10 mouse cellular contexts compared by ENCODE assay signal in the genomic region with DNA sequence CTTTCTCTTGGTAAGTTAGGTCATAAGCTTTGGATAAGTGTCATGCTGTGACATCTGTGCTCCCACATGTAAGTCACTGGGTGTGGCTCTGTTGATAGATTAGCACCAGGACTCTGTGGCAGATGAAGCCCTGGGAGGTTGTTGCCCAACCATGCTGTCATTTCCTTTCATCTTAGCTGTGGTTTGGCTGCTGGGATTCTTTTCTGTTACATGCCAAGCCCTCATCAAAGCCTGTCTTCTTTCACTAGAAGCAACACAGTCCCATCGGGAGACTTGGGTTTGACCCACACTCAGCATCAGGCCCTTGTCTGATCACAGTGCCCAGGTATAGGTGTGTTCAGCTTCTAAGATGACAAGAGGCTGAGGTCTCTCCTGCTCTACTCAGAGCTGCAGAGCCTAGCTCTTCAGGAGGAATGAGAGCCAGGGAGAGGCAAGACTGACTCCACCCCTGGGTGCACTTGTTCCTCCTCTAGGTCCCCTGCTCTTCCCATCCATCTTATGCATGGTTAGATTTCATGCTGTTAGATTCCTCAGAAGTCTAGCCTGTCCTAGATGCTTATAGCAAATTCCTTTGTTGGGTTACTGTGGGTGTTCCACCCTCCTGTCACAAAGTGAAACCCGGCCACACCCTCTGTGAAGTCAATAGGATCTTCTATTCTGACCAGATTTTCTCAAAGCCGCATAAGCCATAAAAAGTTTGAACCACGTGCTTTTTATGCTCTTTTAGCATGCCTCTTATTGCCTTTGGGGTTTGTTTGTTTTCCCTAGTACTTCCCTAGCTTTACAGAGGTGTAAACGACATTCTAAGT. TPM values are rescaled to one million over a fixed set of nuclear protein-coding genes. Genes with fewer than 3 reads are reported as not detected.
DNase-seq lines count a peak whose midpoint lies in the region; ATAC-seq and TF ChIP-seq lines count a peak whose summit lies in the region.
"Had no signal": no experiment of that assay in that cellular context is flagged by ENCODE, and none has a peak within 500 bp of the region (broad histone marks: within the 10 kb centered on the region; RNA-seq: fewer than 3 reads in every experiment).

No protein-coding gene starts in this region.

- H3K4me1 ChIP-seq in kidney, embryonic 15.5 days, result no peaks in the 10 kb centered on the region
- H3K4me1 ChIP-seq in liver, embryonic 14.5 days (replicated peaks; ENCODE audit: control insufficient read depth in 2 of 2, insufficient read depth in 2 of 2, low read length in 1 of 2), result peaks cover 29 to 30% of the 10 kb centered on the region in 2 experiments
- H3K4me1 ChIP-seq in hindbrain, embryonic 13.5 days (replicated peaks), result no peaks in the 10 kb centered on the region
- H3K4me1 ChIP-seq: embryonic facial prominence, embryonic 13.5 days; limb, embryonic 13.5 days had no signal

- WGBS in kidney, embryonic 15.5 days, result 36% methylated on average over 5 of the region's 5 CpGs
- 47% methylated on average over 5 of the region's 5 CpGs for WGBS in liver, embryonic 14.5 days (ENCODE audit: insufficient replicate concordance)
- WGBS in hindbrain, embryonic 13.5 days, result 60% methylated on average over 5 of the region's 5 CpGs

- no peak overlapping the region for H3K9ac ChIP-seq in kidney, embryonic 15.5 days
- peak overlapping the region; percentile 68 for H3K9ac ChIP-seq in liver, embryonic 14.5 days (replicated peaks)
- no peak overlapping the region for H3K9ac ChIP-seq in hindbrain, embryonic 13.5 days
- H3K9ac ChIP-seq: embryonic facial prominence, embryonic 13.5 days; limb, embryonic 13.5 days had no signal

- no peak for DNase-seq in kidney, adult 11 months
- peak; percentile 66 for DNase-seq in c-Kit-positive CD71-positive TER-119-negative erythroid progenitor cells, embryonic 14.5 days (ENCODE audit: low read depth)
- DNase-seq in liver, embryonic 14.5 days (ENCODE audit: low read depth in 3 of 3, low spot score in 3 of 3), result peak; percentile 72 to 81 (median 75)
- DNase-seq in spleen, postnatal 36 days (ENCODE audit: low spot score in 2 of 2), result peak; percentile 6 to 46
- DNase-seq in layer of hippocampus, adult 9-10 months (ENCODE audit: low spot score), result no peak
- DNase-seq in adipocyte (ENCODE audit: low spot score), result no peak

- H3K36me3 ChIP-seq in kidney, embryonic 15.5 days, result no peaks in the 10 kb centered on the region
- H3K36me3 ChIP-seq in liver, embryonic 14.5 days (replicated peaks; ENCODE audit: control insufficient read depth, insufficient read depth, low read depth), result no peaks in the 10 kb centered on the region
- H3K36me3 ChIP-seq in hindbrain, embryonic 13.5 days, result no peaks in the 10 kb centered on the region
- H3K36me3 ChIP-seq: embryonic facial prominence, embryonic 13.5 days; limb, embryonic 13.5 days had no signal

- H3K27ac ChIP-seq in kidney, embryonic 15.5 days, result no peak overlapping the region
- peak overlapping the region; percentile 89 for H3K27ac ChIP-seq in liver, embryonic 14.5 days
- no peak overlapping the region for H3K27ac ChIP-seq in hindbrain, embryonic 13.5 days
- H3K27ac ChIP-seq: embryonic facial prominence, embryonic 13.5 days; limb, embryonic 13.5 days had no signal

- no peak for TF ChIP-seq CTCF in liver, embryonic 14.5 days (IDR thresholded peaks at IDR 0.05; ENCODE audit: low read depth)

- no peaks in the 10 kb centered on the region for H3K9me3 ChIP-seq in kidney, embryonic 15.5 days (replicated peaks)
- H3K9me3 ChIP-seq in liver, embryonic 14.5 days (ENCODE audit: control insufficient read depth, low read length), result no peaks in the 10 kb centered on the region
- H3K9me3 ChIP-seq in hindbrain, embryonic 13.5 days, result no peaks in the 10 kb centered on the region
- H3K9me3 ChIP-seq: embryonic facial prominence, embryonic 13.5 days; limb, embryonic 13.5 days had no signal

- H3K27me3 ChIP-seq in kidney, embryonic 15.5 days, result no peaks in the 10 kb centered on the region
- H3K27me3 ChIP-seq in liver, embryonic 14.5 days (ENCODE audit: control insufficient read depth, insufficient read depth, low read length), result no peaks in the 10 kb centered on the region
- 0 out of 2 replicates have a peak, but pooled peaks cover 9% of the 10 kb centered on the region for H3K27me3 ChIP-seq in hindbrain, embryonic 13.5 days
- H3K27me3 ChIP-seq: embryonic facial prominence, embryonic 13.5 days; limb, embryonic 13.5 days had no signal

- H3K4me3 ChIP-seq in kidney, embryonic 15.5 days (replicated peaks), result no peak overlapping the region
- peak overlapping the region; percentile 11 to 31; a peak in 1 of 4 replicates for H3K4me3 ChIP-seq in liver, embryonic 14.5 days (ENCODE audit: insufficient read depth in 1 of 2, low read depth in 2 of 2, low read length in 2 of 2)
- H3K4me3 ChIP-seq in hindbrain, embryonic 13.5 days, result no peak overlapping the region
- H3K4me3 ChIP-seq: embryonic facial prominence, embryonic 13.5 days; limb, embryonic 13.5 days had no signal

- no peak overlapping the region for H3K4me2 ChIP-seq in kidney, embryonic 15.5 days
- peak overlapping the region; percentile 74 for H3K4me2 ChIP-seq in liver, embryonic 14.5 days (ENCODE audit: low read depth)
- no peak overlapping the region for H3K4me2 ChIP-seq in hindbrain, embryonic 13.5 days
- H3K4me2 ChIP-seq: embryonic facial prominence, embryonic 13.5 days; limb, embryonic 13.5 days had no signal

- peak; percentile 73 for TF ChIP-seq EP300 in liver, embryonic 14.5 days (IDR thresholded peaks at IDR 0.05; ENCODE audit: low read depth)

- ATAC-seq in kidney, embryonic 15.5 days (replicated peaks; ENCODE audit: low FRiP score), result 0 out of 2 replicates have a peak, but pooled peaks have one; percentile 46
- ATAC-seq in liver, embryonic 14.5 days (ENCODE audit: insufficient read depth), result peak; percentile 95
- no peak for ATAC-seq in hindbrain, embryonic 13.5 days (ENCODE audit: low FRiP score)

RNA-seq across cellular contexts. Expression of a gene that starts 17.3 kb away (rescaled TPM):
- polyA plus RNA-seq in kidney, embryonic 15.5 days (2015; fragmentation: Nextera tagmentation; extraction: Ambion mirVana), result 21.3 and 23.4 TPM in 2 replicates
- 4.7 and 4.8 TPM in 2 replicates for polyA plus RNA-seq in liver, embryonic 14.5 days (2012; rRNA removed)
- 8.9 and 11.8 TPM in 2 replicates for polyA plus RNA-seq in liver, embryonic 14.5 days (2014; fragmentation: Nextera tagmentation; extraction: Ambion mirVana)
- 18.2 and 20.2 TPM in 2 replicates for polyA plus RNA-seq in hindbrain, embryonic 13.5 days (2015; fragmentation: Nextera tagmentation; extraction: Ambion mirVana)

Comparison
In these comparisons a context has a peak if more than half of its experiments do, and no peak if none do; other contexts are left out.
1. H3K4me3 ChIP-seq: peak in liver, embryonic 14.5 days (2 of 2); none in kidney, embryonic 15.5 days (single experiment) and hindbrain, embryonic 13.5 days (single experiment).
2. DNase-seq: peak in c-Kit-positive CD71-positive TER-119-negative erythroid progenitor cells, embryonic 14.5 days (single experiment), liver, embryonic 14.5 days (3 of 3) and spleen, postnatal 36 days (2 of 2); none in kidney, adult 11 months (single experiment), layer of hippocampus, adult 9-10 months (single experiment) and adipocyte (single experiment).